Mouse (Mus musculus) hindbrain, embryonic 14.5 days (tissue): Measurements from ENCODE around the gene Sema4a. TPM values are rescaled to one million over a fixed set of nuclear protein-coding genes. Genes with fewer than 3 reads are reported as not detected.

Experiments
- ATAC-seq: fragments of 200-750 bp; cut with Nextera tagmentation; 2 replicates; pipeline ENCODE4 v1.8.0; 2017; ENCODE audit warnings: moderate number of reproducible peaks, mild to moderate bottlenecking, moderate TSS enrichment, moderate library complexity; ENCODE audit not compliant: low FRiP score
- DNase-seq: peaks from one replicate; pipeline ENCODE4 v3.0.0-alpha.2; 2015; ENCODE audit warnings: low spot score
- H3K27ac ChIP-seq: fragments of 300-500 bp; sonication (generic); 2 replicates; pipeline ENCODE4 v1.5.1; 2014; ENCODE audit warnings: mild to moderate bottlenecking, moderate library complexity
- H3K27me3 ChIP-seq: fragments of 300-500 bp; sonication (generic); 2 replicates; pipeline ENCODE4 v1.6.1; 2014; ENCODE audit warnings: mild to moderate bottlenecking, low read length, mixed read lengths; ENCODE audit not compliant: control insufficient read depth, insufficient read depth
- H3K36me3 ChIP-seq: fragments of 300-500 bp; sonication (generic); replicated peaks from 2 replicates; pipeline ENCODE4 v1.6.1; 2014; ENCODE audit not compliant: control insufficient read depth, insufficient read depth
- H3K4me1 ChIP-seq: fragments of 300-500 bp; sonication (generic); replicated peaks from 2 replicates; pipeline ENCODE4 v1.6.1; 2014; ENCODE audit warnings: antibody characterized with exemption, low read length, mixed read lengths; ENCODE audit not compliant: control insufficient read depth, insufficient read depth
- H3K4me2 ChIP-seq: fragments of 300-500 bp; sonication (generic); replicated peaks from 2 replicates; pipeline ENCODE4 v1.6.1; 2014; ENCODE audit warnings: mild to moderate bottlenecking, moderate library complexity
- H3K4me3 ChIP-seq: fragments of 300-500 bp; sonication (generic); replicated peaks from 2 replicates; pipeline ENCODE4 v1.5.1; 2014; ENCODE audit warnings: mild to moderate bottlenecking, low read length
- H3K9ac ChIP-seq: fragments of 300-500 bp; sonication (generic); 2 replicates; pipeline ENCODE4 v1.6.1; 2014
- H3K9me3 ChIP-seq: fragments of 300-500 bp; sonication (generic); 2 replicates; pipeline ENCODE4 v1.6.1; 2016; ENCODE audit warnings: low read length; ENCODE audit not compliant: control insufficient read depth
- WGBS: fragments of 180-500 bp; shearing (Covaris S2); extraction: QIAGEN DNeasy Blood & Tissue Kit; methylation state at CpG from one replicate; pipeline ENCODE4 v1.1.7; 2014; 5-methylcytosine and 5-hydroxymethylcytosine counted together
- polyA plus RNA-seq: library from polyadenylated mRNA; unstranded; fragments of >200 nt; fragmentation: Nextera tagmentation; extraction: Ambion mirVana; gene quantifications from 2 replicates; pipeline ENCODE4 v1.2.1, GENCODE M21; 2014

Gene Sema4a
- polyA plus RNA-seq, 1 experiment from 2014 or later: 21.5 TPM

DNA sequence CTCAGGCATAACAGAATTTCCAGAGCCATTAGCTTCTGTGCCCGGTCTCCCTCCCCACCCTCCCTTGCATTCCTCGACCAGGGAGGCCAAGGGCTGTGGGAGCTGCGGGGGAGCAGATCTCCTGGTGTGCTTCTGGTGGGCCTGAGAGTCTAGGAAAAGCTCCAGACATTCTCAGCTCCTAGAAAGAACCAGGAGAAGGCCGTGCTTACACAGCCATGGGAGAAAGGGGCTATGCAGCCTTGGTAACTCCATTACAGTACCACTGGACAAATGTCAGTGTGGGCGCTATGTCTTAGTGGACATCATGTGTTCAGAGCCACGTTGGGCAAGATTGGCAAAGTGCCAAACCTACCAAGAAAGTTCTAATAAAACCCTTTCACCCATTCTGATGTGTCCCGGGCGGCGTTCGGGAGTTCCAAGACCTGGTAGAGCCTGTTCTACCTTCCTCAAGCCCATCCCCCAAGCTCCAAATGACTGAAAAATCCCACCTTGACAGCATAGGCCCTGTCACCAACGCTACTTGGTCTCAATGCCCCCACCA lies 41.1 kb upstream of the Sema4a start:
- DNase-seq: no peak
- Histone ChIP-seq H3K4me2 (peak overlapping the region; percentile 83), H3K27ac (no peak overlapping the region), H3K27me3 (peaks cover 4% of the 10 kb centered on the region), H3K9me3 (no peaks in the 10 kb centered on the region), H3K4me1 (peaks cover 14% of the 10 kb centered on the region), H3K4me3 (peak overlapping the region; percentile 57), H3K36me3 (no peaks in the 10 kb centered on the region), H3K9ac (peak overlapping the region; percentile 71)
- WGBS: 18% methylated on average over 11 of the region's 11 CpGs
- no peak; the same call in 1 of the 2 replicates for ATAC-seq

DNA sequence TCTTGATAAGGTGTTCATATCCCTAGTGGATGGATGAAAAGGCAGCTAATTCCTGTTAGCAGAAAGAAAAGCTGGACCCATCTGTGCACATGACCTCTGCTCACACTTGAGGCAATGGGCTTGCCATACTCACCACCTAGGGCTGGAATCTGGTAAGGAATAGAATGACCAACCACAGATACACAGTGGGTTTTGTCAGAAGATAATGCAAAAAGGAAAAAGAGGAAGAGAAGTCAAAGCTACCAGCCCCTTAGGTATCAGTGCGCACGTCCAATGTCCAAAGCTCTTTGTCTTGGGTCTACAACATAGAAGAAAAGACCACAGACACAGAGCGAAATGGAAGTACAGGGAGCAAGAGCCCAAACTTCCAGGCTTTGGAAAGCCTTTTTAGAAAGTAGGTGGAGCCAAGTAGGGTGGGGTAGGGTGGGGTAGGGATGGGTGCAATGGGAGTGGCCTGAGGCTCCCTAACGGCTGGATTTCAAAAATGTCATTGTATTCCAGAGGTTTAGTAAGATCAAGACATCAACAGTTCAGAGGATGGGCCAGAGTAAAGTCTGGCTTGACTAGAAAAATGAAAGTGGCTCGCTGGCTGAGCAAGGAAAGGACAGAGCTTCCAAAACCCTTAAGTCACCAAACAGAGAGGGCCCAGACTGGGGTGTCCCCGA lies 40.5 kb upstream of the Sema4a start:
- no peaks in the 10 kb centered on the region for H3K36me3 ChIP-seq
- DNase-seq (no peak), ATAC-seq (no peak)
- H3K27me3 ChIP-seq: peaks cover 4% of the 10 kb centered on the region
- H3K27ac ChIP-seq: no peak overlapping the region
- peak overlapping the region; percentile 71 for H3K9ac ChIP-seq
- H3K4me1 ChIP-seq: peaks cover 14% of the 10 kb centered on the region
- 60% methylated on average over 6 of the region's 6 CpGs for WGBS
- H3K4me2 ChIP-seq: peak overlapping the region; percentile 83
- no peaks in the 10 kb centered on the region for H3K9me3 ChIP-seq
- peak overlapping the region; percentile 57 for H3K4me3 ChIP-seq

DNA sequence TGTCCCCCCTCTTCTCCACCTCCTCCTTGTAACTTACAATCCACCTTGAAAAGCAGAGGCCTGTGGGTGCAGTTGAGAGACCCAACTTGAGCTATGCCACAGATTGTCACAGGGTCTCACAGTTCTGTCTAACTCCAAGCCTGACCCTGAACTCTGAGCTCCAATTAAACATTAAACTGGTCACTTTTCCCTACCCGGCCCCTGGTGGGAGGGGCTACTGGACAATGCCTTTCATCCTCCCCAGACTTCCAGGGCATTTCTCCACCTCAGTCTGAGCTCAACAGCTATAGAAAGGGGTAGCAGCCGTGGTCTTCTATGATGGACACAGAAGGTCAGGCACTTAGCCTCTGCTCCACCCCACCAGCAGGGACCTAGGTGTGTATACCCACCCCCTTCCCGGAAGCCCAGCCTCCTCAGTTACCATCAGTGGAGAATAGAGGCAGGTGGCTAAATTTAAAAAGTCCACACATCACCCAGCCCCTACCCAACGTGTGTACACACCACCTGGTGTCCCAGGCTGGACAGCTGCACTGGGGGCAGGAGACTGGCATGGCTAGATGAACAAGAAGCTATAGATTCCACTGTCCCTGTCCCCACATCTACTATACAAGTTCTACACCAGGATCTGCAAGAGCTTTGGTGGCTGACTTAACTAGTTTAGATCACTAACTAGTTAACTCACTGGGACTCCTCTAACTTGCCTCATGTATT lies 39.8 kb upstream of the Sema4a start:
- Histone ChIP-seq H3K9me3 (no peaks in the 10 kb centered on the region), H3K27me3 (peaks cover 4% of the 10 kb centered on the region), H3K9ac (no peak overlapping the region), H3K4me2 (peak overlapping the region; percentile 83; the same call in 1 of the 2 replicates), H3K36me3 (no peaks in the 10 kb centered on the region), H3K27ac (no peak overlapping the region), H3K4me1 (peaks cover 14% of the 10 kb centered on the region), H3K4me3 (no peak overlapping the region)
- DNase-seq (no peak), ATAC-seq (no peak)
- WGBS: 46% methylated on average over 4 of the region's 4 CpGs

- Histone ChIP-seq H3K9me3 (no peaks in the 10 kb centered on the region), H3K9ac (no peak overlapping the region), H3K27ac (no peak overlapping the region), H3K4me2 (no peak overlapping the region), H3K36me3 (no peaks in the 10 kb centered on the region), H3K27me3 (peaks cover 4% of the 10 kb centered on the region), H3K4me1 (peaks cover 16% of the 10 kb centered on the region), H3K4me3 (no peak overlapping the region)
- 84% methylated on average over 7 of the region's 7 CpGs for WGBS
- no peak for ATAC-seq
- no peak for DNase-seq
Measured at GRCm38 (mm10) chr3:88500087-88500486, 39.1 kb upstream of the Sema4a start.

GRCm38 (mm10) chr3:88499580-88499979 lies 38.6 kb upstream of the Sema4a start:
- Histone ChIP-seq H3K9me3 (no peaks in the 10 kb centered on the region), H3K4me2 (no peak overlapping the region), H3K4me1 (peaks cover 20% of the 10 kb centered on the region), H3K27me3 (peaks cover 4% of the 10 kb centered on the region), H3K4me3 (no peak overlapping the region), H3K36me3 (no peaks in the 10 kb centered on the region), H3K27ac (no peak overlapping the region), H3K9ac (no peak overlapping the region)
- ATAC-seq: no peak
- 71% methylated on average over 4 of the region's 4 CpGs for WGBS
- DNase-seq: no peak

GRCm38 (mm10) chr3:88495741-88496415 lies 34.9 kb upstream of the Sema4a start:
- WGBS: 84% methylated on average over 10 of the region's 10 CpGs
- no peak overlapping the region for H3K27ac ChIP-seq
- DNase-seq: no peak
- H3K4me3 ChIP-seq: no peak overlapping the region
- H3K4me2 ChIP-seq: no peak overlapping the region
- no peaks in the 10 kb centered on the region for H3K27me3 ChIP-seq
- H3K9ac ChIP-seq: no peak overlapping the region
- H3K4me1 ChIP-seq: peaks cover 18% of the 10 kb centered on the region
- H3K36me3 ChIP-seq: no peaks in the 10 kb centered on the region
- H3K9me3 ChIP-seq: no peaks in the 10 kb centered on the region
- no peak for ATAC-seq

GRCm38 (mm10) chr3:88494836-88495628 lies 34.0 kb upstream of the Sema4a start:
- H3K27me3 ChIP-seq: no peaks in the 10 kb centered on the region
- H3K4me1 ChIP-seq: peaks cover 18% of the 10 kb centered on the region
- ATAC-seq (no peak), DNase-seq (peak; percentile 60)
- no peak overlapping the region for H3K4me3 ChIP-seq
- H3K27ac ChIP-seq: 0 out of 2 replicates have a peak overlapping the region, but pooled peaks have one; percentile 26
- 70% methylated on average over 9 of the region's 9 CpGs for WGBS
- no peak overlapping the region for H3K9ac ChIP-seq
- no peaks in the 10 kb centered on the region for H3K9me3 ChIP-seq
- H3K36me3 ChIP-seq: no peaks in the 10 kb centered on the region
- H3K4me2 ChIP-seq: no peak overlapping the region

DNA sequence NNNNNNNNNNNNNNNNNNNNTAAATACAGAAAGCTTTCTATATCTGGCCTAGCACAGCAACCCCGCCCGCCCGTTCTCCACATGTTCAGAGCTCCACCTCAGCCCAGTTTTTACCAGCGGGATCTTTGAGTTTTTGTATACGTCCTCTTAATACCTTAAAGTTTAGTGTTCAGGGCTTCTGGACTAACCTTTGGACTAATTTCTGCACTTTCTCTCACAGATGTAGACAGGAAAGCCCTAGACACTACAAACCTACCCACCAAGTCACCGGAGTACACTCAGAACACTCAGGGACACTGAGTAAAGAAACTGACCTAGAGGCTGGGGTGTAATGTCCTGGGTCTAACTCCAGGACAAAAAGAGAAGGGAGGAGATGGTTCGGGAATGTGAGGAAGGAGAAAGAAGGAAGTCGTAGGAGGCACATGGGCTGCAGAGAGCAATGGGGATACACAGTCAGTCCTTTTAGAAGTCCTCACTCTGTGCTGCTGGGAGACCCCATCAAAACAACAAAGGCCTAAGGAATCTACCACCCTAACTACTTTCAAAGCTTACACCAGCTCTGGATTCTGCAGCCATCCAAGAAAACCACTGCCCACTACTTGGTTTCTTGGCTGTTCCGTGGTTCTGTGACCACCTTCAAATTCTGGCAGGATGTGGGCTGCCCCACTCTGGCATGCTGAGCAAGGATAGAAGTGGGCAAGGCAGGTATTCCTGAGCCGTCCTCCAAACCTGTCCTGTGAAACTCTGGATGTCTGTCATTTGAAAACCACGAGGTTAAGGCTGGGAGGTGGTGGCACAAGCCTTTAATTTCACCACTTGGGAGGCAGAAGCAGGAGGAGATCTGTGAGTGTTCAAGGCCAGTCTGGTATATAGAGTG lies 33.0 kb upstream of the Sema4a start:
- no peaks in the 10 kb centered on the region for H3K36me3 ChIP-seq
- WGBS: 75% methylated on average over 11 of the region's 11 CpGs
- no peak overlapping the region for H3K9ac ChIP-seq
- H3K4me3 ChIP-seq: no peak overlapping the region
- H3K4me2 ChIP-seq: 0 out of 2 replicates have a peak overlapping the region, but pooled peaks have one; percentile 71
- H3K27me3 ChIP-seq: no peaks in the 10 kb centered on the region
- H3K4me1 ChIP-seq: peaks cover 18% of the 10 kb centered on the region
- H3K27ac ChIP-seq: no peak overlapping the region
- no peak for ATAC-seq
- no peaks in the 10 kb centered on the region for H3K9me3 ChIP-seq
- no peak for DNase-seq
